Mouse (Mus musculus) intestine, embryonic 15.5 days (tissue): ENCODE measurements around the gene Vrk3. TPM values are rescaled to one million over a fixed set of nuclear protein-coding genes. Genes with fewer than 3 reads are reported as not detected.
"Not testable (repeated sequence)": the region's sequence is repeated elsewhere in the genome, so short reads cannot be mapped to it uniquely, and the experiment has no call there.

ENCODE experiments used
- ATAC-seq: fragments of 200-750 bp; cut with Nextera tagmentation; 2 replicates; pipeline ENCODE4 v1.8.0; 2017; ENCODE audit warnings: moderate TSS enrichment, moderate library complexity
- H3K27ac ChIP-seq: fragments of 300-500 bp; sonication (generic); 2 replicates; pipeline ENCODE4 v1.5.1; 2015; ENCODE audit warnings: mild to moderate bottlenecking, inconsistent platforms
- H3K27me3 ChIP-seq: fragments of 300-500 bp; sonication (generic); replicated peaks from 2 replicates; pipeline ENCODE4 v1.6.1; 2015; ENCODE audit warnings: inconsistent platforms
- H3K36me3 ChIP-seq: fragments of 300-500 bp; sonication (generic); 2 replicates; pipeline ENCODE4 v1.6.1; 2015; ENCODE audit warnings: inconsistent platforms
- H3K4me1 ChIP-seq: fragments of 300-500 bp; sonication (generic); replicated peaks from 2 replicates; pipeline ENCODE4 v1.6.1; 2015; ENCODE audit warnings: inconsistent platforms
- H3K4me2 ChIP-seq: fragments of 300-500 bp; sonication (generic); replicated peaks from 2 replicates; pipeline ENCODE4 v1.6.1; 2015; ENCODE audit warnings: mild to moderate bottlenecking, inconsistent platforms
- H3K4me3 ChIP-seq: fragments of 300-500 bp; sonication (generic); replicated peaks from 2 replicates; pipeline ENCODE4 v1.5.1; 2015; ENCODE audit warnings: inconsistent platforms
- H3K9ac ChIP-seq: fragments of 300-500 bp; sonication (generic); 2 replicates; pipeline ENCODE4 v1.6.1; 2015; ENCODE audit warnings: inconsistent platforms
- H3K9me3 ChIP-seq: fragments of 300-500 bp; sonication (generic); 2 replicates; pipeline ENCODE4 v1.6.1; 2016; ENCODE audit warnings: inconsistent platforms
- WGBS: fragments of 180-500 bp; shearing (Covaris S2); methylation state at CpG from one replicate; pipeline ENCODE4 v1.1.7; 2015; 5-methylcytosine and 5-hydroxymethylcytosine counted together
- polyA plus RNA-seq: library from polyadenylated mRNA; unstranded; fragments of >200 nt; fragmentation: Nextera tagmentation; extraction: Ambion mirVana; gene quantifications from 2 replicates; pipeline ENCODE4 v1.2.1, GENCODE M21; 2015

Vrk3 gene
- 36.0 and 39.4 TPM in 2 replicates for polyA plus RNA-seq

GRCm38 (mm10) chr7:44748101-44749044 is at the start of gene Vrk3:
Vrk3 (plus strand) TSS chr7:44748413.
- peak within 1 kb of the TSS; percentile 69 for H3K9ac ChIP-seq
- whole genome bisulfite sequencing, result under 1% methylated on average over 44 of the region's 44 CpGs
- no peaks in the 10 kb centered on the region for H3K27me3 ChIP-seq
- no peaks in the 10 kb centered on the region for H3K9me3 ChIP-seq
- H3K36me3 ChIP-seq, result peaks cover 4% of the 10 kb centered on the region; the same call in 1 of the 2 replicates
- peak; percentile 99 for ATAC-seq
- peaks cover 10% of the 10 kb centered on the region; the same call in 1 of the 2 replicates for H3K4me1 ChIP-seq
- peak within 1 kb of the TSS; percentile 70 for H3K4me2 ChIP-seq
- peak within 1 kb of the TSS; percentile 94 for H3K27ac ChIP-seq
- H3K4me3 ChIP-seq, result peak within 1 kb of the TSS; percentile 68

GRCm38 (mm10) chr7:44701921-44702320 is 46.3 kb upstream of the Vrk3 start:
- Histone ChIP-seq H3K4me2 (no peak overlapping the region), H3K36me3 (no peaks in the 10 kb centered on the region), H3K9me3 (no peaks in the 10 kb centered on the region; the same call in 1 of the 2 replicates), H3K4me1 (peaks cover 8% of the 10 kb centered on the region), H3K4me3 (no peak overlapping the region), H3K9ac (no peak overlapping the region), H3K27ac (no peak overlapping the region), H3K27me3 (no peaks in the 10 kb centered on the region)
- ATAC-seq, result peak; percentile 66
- 9% methylated on average over 6 of the region's 6 CpGs for WGBS

GRCm38 (mm10) chr7:44702985-44703384 is 45.2 kb upstream of the Vrk3 start:
- Histone ChIP-seq H3K4me3 (no peak overlapping the region), H3K27ac (no peak overlapping the region), H3K9me3 (no peaks in the 10 kb centered on the region; the same call in 1 of the 2 replicates), H3K9ac (no peak overlapping the region), H3K36me3 (no peaks in the 10 kb centered on the region), H3K4me2 (no peak overlapping the region), H3K27me3 (no peaks in the 10 kb centered on the region), H3K4me1 (no peaks in the 10 kb centered on the region)
- no peak for ATAC-seq
- WGBS, result 78% methylated on average over 8 of the region's 8 CpGs

- H3K9me3 ChIP-seq, result no peaks in the 10 kb centered on the region; the same call in 1 of the 2 replicates
- WGBS, result 58% methylated on average over 3 of the region's 3 CpGs
- no peak overlapping the region for H3K4me3 ChIP-seq
- no peak overlapping the region for H3K4me2 ChIP-seq
- no peaks in the 10 kb centered on the region for H3K27me3 ChIP-seq
- ATAC-seq, result no peak
- no peak overlapping the region for H3K27ac ChIP-seq
- H3K4me1 ChIP-seq, result no peaks in the 10 kb centered on the region
- H3K9ac ChIP-seq, result no peak overlapping the region
- H3K36me3 ChIP-seq, result no peaks in the 10 kb centered on the region
These were observed 43.9 kb upstream of the Vrk3 start for GRCm38 (mm10) chr7:44704363-44704762.

- Histone ChIP-seq H3K4me1 (no peaks in the 10 kb centered on the region), H3K4me2 (no peak overlapping the region), H3K36me3 (no peaks in the 10 kb centered on the region), H3K27me3 (no peaks in the 10 kb centered on the region), H3K9ac (no peak overlapping the region), H3K4me3 (no peak overlapping the region), H3K9me3 (no peaks in the 10 kb centered on the region; the same call in 1 of the 2 replicates), H3K27ac (no peak overlapping the region)
- no peak for ATAC-seq
- WGBS, result 89% methylated on average over 4 of the region's 4 CpGs
These were observed 43.1 kb upstream of the Vrk3 start for GRCm38 (mm10) chr7:44705086-44705485.

- H3K27ac ChIP-seq, result no peak overlapping the region
- no peaks in the 10 kb centered on the region for H3K4me1 ChIP-seq
- no peaks in the 10 kb centered on the region; the same call in 1 of the 2 replicates for H3K9me3 ChIP-seq
- H3K4me2 ChIP-seq, result no peak overlapping the region
- H3K27me3 ChIP-seq, result no peaks in the 10 kb centered on the region
- no peaks in the 10 kb centered on the region for H3K36me3 ChIP-seq
- no peak overlapping the region for H3K4me3 ChIP-seq
- ATAC-seq, result no peak
- H3K9ac ChIP-seq, result no peak overlapping the region
These were observed 41.9 kb upstream of the Vrk3 start for GRCm38 (mm10) chr7:44706322-44706721.

- Histone ChIP-seq H3K9me3 (no peaks in the 10 kb centered on the region; the same call in 1 of the 2 replicates), H3K36me3 (no peaks in the 10 kb centered on the region), H3K4me3 (no peak overlapping the region), H3K4me2 (no peak overlapping the region), H3K27ac (no peak overlapping the region), H3K9ac (no peak overlapping the region), H3K27me3 (no peaks in the 10 kb centered on the region), H3K4me1 (no peaks in the 10 kb centered on the region)
- ATAC-seq, result no peak
- 86% methylated on average over 5 of the region's 5 CpGs for WGBS
These were observed 41.0 kb upstream of the Vrk3 start for GRCm38 (mm10) chr7:44707169-44707675.

- H3K27me3 ChIP-seq, ATAC-seq, H3K4me2 ChIP-seq, H3K27ac ChIP-seq, H3K9ac ChIP-seq, H3K4me1 ChIP-seq, H3K36me3 ChIP-seq, H3K9me3 ChIP-seq, H3K4me3 ChIP-seq: not testable (repeated sequence)
- 85% methylated on average over 6 of the region's 6 CpGs for WGBS
These were observed 40.1 kb upstream of the Vrk3 start for GRCm38 (mm10) chr7:44708093-44708492.

- H3K9me3 ChIP-seq, result no peaks in the 10 kb centered on the region; the same call in 1 of the 2 replicates
- H3K4me2 ChIP-seq, result no peak within 1 kb of the TSS
- H3K4me1 ChIP-seq, result no peaks in the 10 kb centered on the region
- H3K4me3 ChIP-seq, result no peak within 1 kb of the TSS
- no peak within 1 kb of the TSS for H3K9ac ChIP-seq
- ATAC-seq, result no peak
- no peaks in the 10 kb centered on the region for H3K27me3 ChIP-seq
- WGBS, result 72% methylated on average over 14 of the region's 14 CpGs
- no peak within 1 kb of the TSS for H3K27ac ChIP-seq
- no peaks in the 10 kb centered on the region for H3K36me3 ChIP-seq
These were observed 39.6 kb upstream of the Vrk3 start, which contains the start of gene Izumo2 for GRCm38 (mm10) chr7:44708574-44708973. Izumo2 (plus strand) TSS chr7:44708742.

GRCm38 (mm10) chr7:44709881-44710280 is 38.3 kb upstream of the Vrk3 start:
- Histone ChIP-seq H3K27ac (no peak overlapping the region), H3K4me1 (no peaks in the 10 kb centered on the region), H3K4me2 (no peak overlapping the region), H3K9ac (no peak overlapping the region), H3K4me3 (no peak overlapping the region), H3K27me3 (no peaks in the 10 kb centered on the region), H3K36me3 (no peaks in the 10 kb centered on the region), H3K9me3 (no peaks in the 10 kb centered on the region)
- 85% methylated on average over 5 of the region's 5 CpGs for WGBS
- ATAC-seq, result no peak

GRCm38 (mm10) chr7:44722058-44722457 is 26.2 kb upstream of the Vrk3 start:
- Histone ChIP-seq H3K27ac (0 out of 2 replicates have a peak overlapping the region, but pooled peaks have one; percentile 17), H3K9me3 (no peaks in the 10 kb centered on the region), H3K27me3 (no peaks in the 10 kb centered on the region), H3K4me1 (0 out of 2 replicates have a peak, but pooled peaks cover 2% of the 10 kb centered on the region), H3K4me3 (no peak overlapping the region), H3K36me3 (no peaks in the 10 kb centered on the region), H3K4me2 (no peak overlapping the region), H3K9ac (no peak overlapping the region)
- peak; percentile 88 for ATAC-seq
- WGBS, result 62% methylated on average over 5 of the region's 5 CpGs

GRCm38 (mm10) chr7:44724316-44724715 is 23.9 kb upstream of the Vrk3 start:
- H3K4me1 ChIP-seq, result 0 out of 2 replicates have a peak, but pooled peaks cover 2% of the 10 kb centered on the region
- ATAC-seq, result no peak
- H3K4me3 ChIP-seq, result no peak overlapping the region
- 22% methylated on average over 7 of the region's 7 CpGs for WGBS
- H3K36me3 ChIP-seq, result no peaks in the 10 kb centered on the region
- H3K9me3 ChIP-seq, result no peaks in the 10 kb centered on the region
- no peak overlapping the region for H3K9ac ChIP-seq
- H3K27ac ChIP-seq, result no peak overlapping the region
- no peak overlapping the region for H3K4me2 ChIP-seq
- no peaks in the 10 kb centered on the region for H3K27me3 ChIP-seq
